8 mouse cellular contexts compared by ENCODE assay signal in genomic region chr2:131561891-131562585, GRCm38 (mm10). TPM values are rescaled to one million over a fixed set of nuclear protein-coding genes. Genes with fewer than 3 reads are reported as not detected.
DNase-seq lines count a peak whose midpoint lies in the region; ATAC-seq and TF ChIP-seq lines count a peak whose summit lies in the region.

Gene Adra1d, minus strand, starts transcription at chr2:131562283.

- DNase-seq in cerebellum, adult 2 months, result no peak
- no peak for DNase-seq in cerebellum, postnatal 36 days
- no peak for DNase-seq in testis, postnatal 14 days (ENCODE audit: low spot score)
- DNase-seq in limb, embryonic 10.5 days (ENCODE audit: low spot score), result peak; percentile 61
- DNase-seq in spleen, postnatal 14 days (ENCODE audit: low spot score in 2 of 2), result no peak

- H3K4me3 ChIP-seq in cerebellum, adult 2 months (replicated peaks; ENCODE audit: insufficient read depth, low read depth, low read length), result peak within 1 kb of the TSS; percentile 32
- H3K4me3 ChIP-seq in testis, adult 2 months (ENCODE audit: control insufficient read depth, low read depth, low read length), result peak within 1 kb of the TSS; percentile 85
- H3K4me3 ChIP-seq in hindbrain, embryonic 12.5 days, result peak within 1 kb of the TSS; percentile 51
- peak within 1 kb of the TSS; percentile 58 for H3K4me3 ChIP-seq in limb, embryonic 10.5 days
- peak within 1 kb of the TSS; percentile 37 for H3K4me3 ChIP-seq in neural tube, embryonic 14.5 days (ENCODE audit: low read depth, low read length)

- no peak for TF ChIP-seq POLR2A in cerebellum, adult 2 months (IDR thresholded peaks at IDR 0.05; ENCODE audit: borderline replicate concordance, insufficient read depth, low read length)
- no peak for TF ChIP-seq POLR2A in testis, adult 2 months (IDR thresholded peaks at IDR 0.05; ENCODE audit: control insufficient read depth, low read depth, low read length)

- 1% methylated on average over 79 of the region's 82 CpGs for WGBS in cerebellum, adult 2 months
- WGBS in hindbrain, embryonic 12.5 days, result under 1% methylated on average over 60 of the region's 82 CpGs
- WGBS in limb, embryonic 10.5 days, result 1% methylated on average over 72 of the region's 82 CpGs
- WGBS in neural tube, embryonic 14.5 days, result under 1% methylated on average over 54 of the region's 82 CpGs

- peak within 1 kb of the TSS; percentile 89 for H3K4me2 ChIP-seq in hindbrain, embryonic 12.5 days (replicated peaks)
- H3K4me2 ChIP-seq in neural tube, embryonic 14.5 days (ENCODE audit: low read depth, low read length), result peak within 1 kb of the TSS; percentile 70

- no peaks in the 10 kb centered on the region; the same call in 1 of the 2 replicates for H3K4me1 ChIP-seq in cerebellum, adult 2 months (ENCODE audit: control insufficient read depth, insufficient read depth, low read length)
- H3K4me1 ChIP-seq in testis, adult 2 months (ENCODE audit: control insufficient read depth, insufficient read depth, low read length), result peaks cover 13% of the 10 kb centered on the region
- H3K4me1 ChIP-seq in hindbrain, embryonic 12.5 days, result peaks cover 19% of the 10 kb centered on the region
- H3K4me1 ChIP-seq in limb, embryonic 10.5 days, result peaks cover 23% of the 10 kb centered on the region
- peaks cover 9% of the 10 kb centered on the region; the same call in 1 of the 2 replicates for H3K4me1 ChIP-seq in neural tube, embryonic 14.5 days (ENCODE audit: control insufficient read depth, insufficient read depth, low read length)

- H3K9ac ChIP-seq in hindbrain, embryonic 12.5 days, result peak within 1 kb of the TSS; percentile 55
- peak within 1 kb of the TSS; percentile 41 for H3K9ac ChIP-seq in neural tube, embryonic 14.5 days (replicated peaks; ENCODE audit: low read depth, low read length)

- H3K27me3 ChIP-seq in cerebellum, adult 2 months (ENCODE audit: control insufficient read depth, insufficient read depth, low read length), result peaks cover 8% of the 10 kb centered on the region; the same call in 1 of the 2 replicates
- H3K27me3 ChIP-seq in testis, adult 2 months (ENCODE audit: control insufficient read depth, insufficient read depth, low read length), result peaks cover 15% of the 10 kb centered on the region
- H3K27me3 ChIP-seq in hindbrain, embryonic 12.5 days, result peaks cover 87% of the 10 kb centered on the region
- peaks cover 97% of the 10 kb centered on the region for H3K27me3 ChIP-seq in limb, embryonic 10.5 days (ENCODE audit: low read depth, poor library complexity, severe bottlenecking)
- H3K27me3 ChIP-seq in neural tube, embryonic 14.5 days (ENCODE audit: control insufficient read depth, insufficient read depth, low read length), result peaks cover 48% of the 10 kb centered on the region

- ATAC-seq in hindbrain, embryonic 12.5 days (ENCODE audit: low FRiP score), result peak; percentile 67
- peak; percentile 67 for ATAC-seq in neural tube, embryonic 14.5 days (ENCODE audit: low read depth)

- H3K9me3 ChIP-seq in hindbrain, embryonic 12.5 days (replicated peaks), result no peaks in the 10 kb centered on the region
- no peaks in the 10 kb centered on the region for H3K9me3 ChIP-seq in limb, embryonic 10.5 days (replicated peaks)
- H3K9me3 ChIP-seq in neural tube, embryonic 14.5 days (ENCODE audit: control insufficient read depth, low read length), result no peaks in the 10 kb centered on the region

- H3K27ac ChIP-seq in cerebellum, adult 2 months (ENCODE audit: insufficient read depth, low read length), result no peak within 1 kb of the TSS
- H3K27ac ChIP-seq in testis, adult 2 months (ENCODE audit: control insufficient read depth, insufficient read depth, low read depth, low read length), result no peak within 1 kb of the TSS
- no peak within 1 kb of the TSS for H3K27ac ChIP-seq in hindbrain, embryonic 12.5 days
- H3K27ac ChIP-seq in limb, embryonic 10.5 days, result peak within 1 kb of the TSS; percentile 56
- no peak within 1 kb of the TSS for H3K27ac ChIP-seq in neural tube, embryonic 14.5 days (ENCODE audit: low read depth, low read length)

- no peak for TF ChIP-seq CTCF in cerebellum, adult 2 months (IDR thresholded peaks at IDR 0.05; ENCODE audit: borderline replicate concordance, insufficient read depth, low read depth, low read length)
- no peak for TF ChIP-seq CTCF in testis, adult 2 months (IDR thresholded peaks at IDR 0.05; ENCODE audit: control insufficient read depth, insufficient read depth, insufficient replicate concordance, low read depth, low read length)

- no peaks in the 10 kb centered on the region for H3K36me3 ChIP-seq in testis, adult 2 months (ENCODE audit: control insufficient read depth, insufficient read depth, low read length)
- no peaks in the 10 kb centered on the region for H3K36me3 ChIP-seq in hindbrain, embryonic 12.5 days
- H3K36me3 ChIP-seq in limb, embryonic 10.5 days, result no peaks in the 10 kb centered on the region
- H3K36me3 ChIP-seq in neural tube, embryonic 14.5 days (ENCODE audit: control insufficient read depth, insufficient read depth, low read length), result no peaks in the 10 kb centered on the region

RNA-seq across cellular contexts. Expression of gene Adra1d, which starts in this region (rescaled TPM):
- 7.0 and 7.8 TPM in 2 replicates for polyA plus RNA-seq in cerebellum, adult 2 months (2012; rRNA removed)
- 3.8 and 4.3 TPM in 2 replicates for polyA plus RNA-seq in testis, adult 2 months (2012; rRNA removed)
- 0.50 and 0.74 TPM in 2 replicates for polyA plus RNA-seq in hindbrain, embryonic 12.5 days (2016; fragmentation: Nextera tagmentation; extraction: Ambion mirVana)
- polyA plus RNA-seq in limb, embryonic 10.5 days (2016; fragmentation: Nextera tagmentation; extraction: Ambion mirVana), result not detected in 2 replicates
- polyA plus RNA-seq in neural tube, embryonic 14.5 days (2014; fragmentation: Nextera tagmentation; extraction: Ambion mirVana), result 0.17 and 0.18 TPM in 2 replicates

Comparison
In these comparisons a context has a peak if more than half of its experiments do, and no peak if none do; other contexts are left out.
1. Peak in ATAC-seq, H3K4me3 ChIP-seq, H3K9ac ChIP-seq and H3K4me2 ChIP-seq in hindbrain, embryonic 12.5 days; RNA of the gene not detected or under 1 TPM.
2. Peak in DNase-seq, H3K4me3 ChIP-seq and H3K27ac ChIP-seq in limb, embryonic 10.5 days; RNA of the gene not detected or under 1 TPM.
3. Peak in ATAC-seq, H3K4me3 ChIP-seq, H3K9ac ChIP-seq and H3K4me2 ChIP-seq in neural tube, embryonic 14.5 days; RNA of the gene not detected or under 1 TPM.
4. H3K4me3 ChIP-seq: peak in every context shown above with its lines; median percentile 85 in testis, adult 2 months; 58 in limb, embryonic 10.5 days; 51 in hindbrain, embryonic 12.5 days; 37 in neural tube, embryonic 14.5 days; 32 in cerebellum, adult 2 months.